Mouse (Mus musculus) heart, adult 9 months (tissue): ENCODE data around the gene Arg2.
"Not testable (repeated sequence)": the region's sequence is repeated elsewhere in the genome, so short reads cannot be mapped to it uniquely, and the experiment has no call there.

Experiments used
- DNase-seq, 2 experiments: peaks; one replicate each; pipeline ENCODE4 v3.0.0; 2022; ENCODE audit warnings: low spot score in 2 of 2

The Arg2 gene

GRCm38 (mm10) chr12:79170421-79170820 lies 39.8 kb downstream of the Arg2 start:
- no peak for DNase-seq

DNA sequence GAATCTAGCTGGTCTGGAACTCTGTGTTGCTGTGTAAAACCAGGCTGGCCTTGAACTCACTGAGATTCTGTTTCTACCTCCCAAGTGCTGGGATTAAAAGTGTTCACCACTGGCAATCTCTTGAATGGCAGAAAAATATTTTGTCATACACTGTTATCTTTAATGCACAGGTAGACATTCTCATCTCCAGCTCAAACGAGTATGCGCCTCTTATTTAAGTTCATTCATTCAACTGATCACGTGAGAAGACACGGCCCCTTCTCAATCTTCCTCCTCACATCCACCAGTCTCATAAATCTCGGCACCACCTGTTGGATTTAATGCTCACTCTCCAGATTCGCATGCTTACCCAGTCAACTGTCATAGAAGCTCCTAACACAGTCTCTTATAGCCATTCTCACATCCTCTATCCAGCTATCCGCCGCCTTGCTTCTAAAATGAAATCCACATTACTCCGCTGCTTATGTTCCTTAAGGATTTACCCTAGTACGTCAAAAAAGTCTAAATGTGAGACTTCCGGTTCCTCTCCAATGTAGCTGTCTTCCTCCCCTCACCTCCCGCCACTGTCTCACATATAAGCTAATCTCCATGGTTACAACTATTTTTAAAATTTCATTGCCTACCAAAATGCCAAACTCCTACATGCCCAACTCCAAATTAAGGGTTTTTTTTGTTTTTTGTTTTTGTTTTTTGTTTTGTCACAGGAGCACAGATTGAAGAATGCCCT lies 40.9 kb downstream of the Arg2 start:
- no peak for DNase-seq

DNA sequence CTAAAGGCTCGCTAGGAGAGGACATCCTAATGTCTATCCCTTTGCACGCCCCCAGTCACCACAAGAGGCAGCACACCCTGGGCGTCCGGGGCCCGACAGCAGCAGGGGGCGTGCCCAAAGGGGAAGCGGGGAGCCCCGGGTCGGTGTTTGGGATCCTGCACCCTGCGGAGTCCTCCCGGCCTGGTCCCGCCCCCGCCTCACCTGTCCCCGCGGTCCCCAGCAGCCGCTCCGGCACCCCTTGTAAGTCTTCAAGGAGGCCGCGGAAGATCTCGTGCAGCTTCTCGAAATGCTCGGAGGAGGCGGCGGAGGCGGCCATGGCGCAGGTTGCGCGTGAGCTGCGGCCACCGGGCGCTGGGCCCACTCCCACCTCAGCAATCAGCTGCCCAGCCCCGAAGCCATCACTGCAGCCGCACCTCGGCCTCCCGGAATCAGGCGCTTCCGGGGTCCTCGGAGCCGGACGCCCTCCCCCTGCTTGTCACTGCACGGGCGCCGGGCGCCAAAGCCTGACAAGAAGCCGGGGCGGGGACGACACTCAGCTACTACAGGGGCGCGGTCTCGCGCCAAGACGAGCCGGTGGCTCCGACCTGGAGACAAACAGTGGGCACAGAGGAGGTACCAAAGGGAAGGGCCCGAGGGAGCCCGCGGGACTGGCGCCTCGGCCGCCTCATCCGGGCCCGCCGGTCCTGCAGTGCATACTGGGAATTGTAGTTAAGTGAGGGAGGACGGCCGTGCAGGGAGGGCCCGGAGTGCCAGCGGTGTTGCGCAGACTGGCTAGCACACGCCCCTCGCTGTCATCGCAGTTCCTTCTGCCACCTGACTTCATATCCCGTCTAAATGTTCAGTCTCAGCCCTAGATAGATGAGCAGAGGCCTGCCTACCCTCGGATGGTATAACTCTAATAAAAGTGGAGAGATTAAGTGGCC lies 41.7 kb downstream of the Arg2 start, which contains the start of gene Vti1b:
TSS of gene Vti1b (minus strand) at position 649 of the 923 bp plus-strand sequence.
- peak; percentile 93 to 96 for DNase-seq

DNA sequence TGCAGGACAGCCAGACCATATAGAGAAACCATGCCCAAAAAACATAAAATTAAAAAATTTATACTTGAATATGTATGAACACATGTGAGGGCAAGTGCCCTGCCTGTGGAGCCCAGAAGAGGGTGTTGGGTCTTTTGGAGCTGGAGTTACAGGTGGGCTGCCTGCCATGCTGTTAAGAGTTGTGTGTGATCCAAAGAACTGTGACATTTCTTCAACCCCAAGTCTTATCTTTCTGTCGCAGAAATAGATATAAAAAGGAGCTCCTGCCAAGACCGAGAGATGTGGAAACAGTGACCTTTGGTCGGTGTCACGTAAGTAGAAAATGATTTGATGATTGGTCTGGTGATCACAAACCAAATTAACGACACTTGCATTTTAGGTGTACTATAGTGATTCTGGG lies 43.1 kb downstream of the Arg2 start:
- no peak for DNase-seq

DNA sequence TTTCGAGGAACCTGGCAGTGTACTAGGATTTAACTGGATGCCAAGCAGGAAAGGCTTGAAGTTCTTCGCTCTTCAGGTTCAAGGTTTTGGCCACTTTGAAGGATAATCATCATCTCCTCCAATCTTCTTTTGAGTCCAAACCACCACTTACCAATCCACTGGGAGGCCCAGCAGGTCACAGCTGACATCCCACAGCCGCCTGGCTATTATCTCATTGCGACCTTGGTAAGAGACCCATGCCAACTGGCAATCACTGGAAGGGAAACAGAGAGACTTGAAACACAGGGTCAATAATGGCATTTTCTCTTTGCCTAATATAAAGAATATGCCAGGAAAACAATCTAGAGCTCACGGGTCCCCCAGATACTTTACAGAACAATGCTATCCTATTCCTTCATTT lies 45.4 kb downstream of the Arg2 start:
- no peak for DNase-seq

DNA sequence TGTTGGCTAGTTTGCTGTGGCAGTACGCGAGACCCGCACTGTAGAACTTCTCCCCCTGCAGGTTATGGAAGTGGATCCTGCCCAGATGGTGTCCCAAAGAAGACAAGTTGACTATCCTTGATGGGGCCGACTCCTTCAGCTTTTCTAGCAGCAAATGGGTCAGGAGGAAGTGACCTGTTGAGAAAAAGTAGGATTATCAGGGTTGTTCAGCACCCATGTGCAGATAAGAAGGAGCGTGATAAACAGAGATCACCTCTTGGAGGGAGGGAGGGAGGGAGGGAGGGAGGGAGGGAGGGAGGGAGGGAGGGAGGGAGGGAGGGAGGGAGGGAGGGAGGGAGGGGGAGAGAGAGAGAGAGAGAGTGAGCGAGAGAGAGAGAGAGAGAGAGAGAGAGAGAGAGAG lies 54.6 kb downstream of the Arg2 start:
- not testable (repeated sequence) for DNase-seq

DNA sequence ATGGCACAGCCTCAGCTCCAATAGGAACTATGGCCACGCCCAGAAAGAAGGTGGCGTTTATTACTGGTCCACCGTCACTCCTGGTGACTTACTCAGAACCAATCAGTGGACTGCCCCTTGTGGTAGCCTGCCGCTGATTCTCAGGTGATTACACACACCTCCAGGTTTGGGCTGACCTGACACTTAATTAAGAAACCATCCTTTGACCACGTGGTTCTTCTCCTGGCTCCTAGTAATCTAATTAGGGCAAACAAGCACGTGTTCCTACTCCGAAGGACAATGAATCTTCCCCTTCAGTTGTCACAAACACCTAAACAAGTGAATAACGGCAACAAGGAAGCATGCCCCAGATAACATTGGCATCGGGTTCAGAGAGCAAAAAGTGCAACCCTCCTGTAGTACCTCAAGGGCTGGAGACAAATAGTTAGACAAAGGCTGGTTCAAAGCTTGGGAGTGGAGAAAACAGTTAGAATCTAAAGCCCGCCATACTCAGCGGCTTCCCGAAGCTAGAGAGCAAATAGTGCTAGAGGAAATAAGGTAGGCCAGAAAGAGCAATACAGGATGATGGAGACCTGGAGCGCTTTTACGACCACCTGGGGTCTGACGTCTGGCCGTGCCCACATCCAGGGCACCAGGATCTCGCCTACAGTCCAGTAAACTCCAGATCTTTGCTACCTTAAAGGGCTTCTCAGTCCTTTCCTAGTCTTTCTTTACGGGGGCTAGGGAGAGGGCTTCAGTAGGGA lies 60.5 kb downstream of the Arg2 start:
- peak; percentile 11 to 29 for DNase-seq

DNA sequence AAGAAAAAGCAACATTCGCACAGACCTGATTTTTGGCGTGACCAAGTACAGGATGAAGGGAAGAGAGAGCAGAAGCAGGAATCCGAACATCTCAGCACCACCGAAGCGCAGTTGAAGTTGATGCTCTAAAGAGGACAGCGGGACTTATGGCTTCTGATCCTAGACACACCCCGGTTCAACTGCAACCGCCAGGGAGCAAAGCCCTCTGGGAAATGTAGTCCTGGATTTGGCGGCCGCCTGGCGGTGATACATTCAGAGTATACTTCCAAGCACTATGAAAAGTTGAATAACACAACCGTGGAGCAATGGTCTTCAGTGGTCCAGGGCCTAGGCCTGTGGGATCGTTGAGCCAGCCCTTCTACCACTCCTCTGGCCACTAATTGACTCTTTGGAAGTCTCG lies 61.1 kb downstream of the Arg2 start:
- DNase-seq = peak; percentile 63 to 71

- DNase-seq = no peak
Measured at GRCm38 (mm10) chr12:79192193-79192592, 61.6 kb downstream of the Arg2 start, which contains the start of gene Rdh11. TSS of gene Rdh11 (minus strand) at chr12:79192293.

GRCm38 (mm10) chr12:79193441-79193840 lies 62.9 kb downstream of the Arg2 start:
- peak in 1 of 2 experiments; percentile 43 for DNase-seq

GRCm38 (mm10) chr12:79197105-79197504 lies 66.5 kb downstream of the Arg2 start:
- no peak for DNase-seq

DNA sequence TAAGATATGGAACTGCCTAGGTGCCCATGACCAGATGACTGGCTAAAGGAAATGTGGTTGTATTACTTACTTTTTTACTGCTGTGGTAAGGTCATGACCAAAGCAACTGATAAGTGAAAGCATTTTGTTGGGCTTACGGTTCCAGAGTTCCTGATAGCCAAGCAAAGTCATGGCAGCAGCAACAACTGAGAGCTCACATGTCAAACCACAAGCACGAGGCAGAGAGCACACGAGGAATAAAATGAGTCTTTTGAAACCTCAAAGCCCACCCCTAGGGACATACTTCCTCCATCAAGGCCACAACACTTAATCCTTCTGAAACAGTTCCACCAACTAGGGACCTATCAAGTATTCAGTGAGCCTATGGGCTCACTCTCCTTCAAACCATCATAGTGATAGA lies 71.3 kb downstream of the Arg2 start:
- DNase-seq = no peak
